Mouse (Mus musculus) bone marrow, adult 2 months (tissue): ENCODE results near the gene Psap.
A peak's percentile ranks its signal among the peaks of the same experiment; 100 is the strongest.

Source experiments
- CTCF ChIP-seq: fragments of 200-500 bp; IDR thresholded peaks from 2 replicates; pipeline ENCODE4 v1.5.1; 2011; ENCODE audit warnings: low read length, control low read depth; ENCODE audit not compliant: control insufficient read depth, insufficient read depth
- POLR2A ChIP-seq: fragments of 200-500 bp; IDR thresholded peaks from 2 replicates; pipeline ENCODE4 v1.6.1; 2011; ENCODE audit warnings: low read depth, mild to moderate bottlenecking, control low read depth, low read length, borderline replicate concordance; ENCODE audit not compliant: control insufficient read depth

DNA sequence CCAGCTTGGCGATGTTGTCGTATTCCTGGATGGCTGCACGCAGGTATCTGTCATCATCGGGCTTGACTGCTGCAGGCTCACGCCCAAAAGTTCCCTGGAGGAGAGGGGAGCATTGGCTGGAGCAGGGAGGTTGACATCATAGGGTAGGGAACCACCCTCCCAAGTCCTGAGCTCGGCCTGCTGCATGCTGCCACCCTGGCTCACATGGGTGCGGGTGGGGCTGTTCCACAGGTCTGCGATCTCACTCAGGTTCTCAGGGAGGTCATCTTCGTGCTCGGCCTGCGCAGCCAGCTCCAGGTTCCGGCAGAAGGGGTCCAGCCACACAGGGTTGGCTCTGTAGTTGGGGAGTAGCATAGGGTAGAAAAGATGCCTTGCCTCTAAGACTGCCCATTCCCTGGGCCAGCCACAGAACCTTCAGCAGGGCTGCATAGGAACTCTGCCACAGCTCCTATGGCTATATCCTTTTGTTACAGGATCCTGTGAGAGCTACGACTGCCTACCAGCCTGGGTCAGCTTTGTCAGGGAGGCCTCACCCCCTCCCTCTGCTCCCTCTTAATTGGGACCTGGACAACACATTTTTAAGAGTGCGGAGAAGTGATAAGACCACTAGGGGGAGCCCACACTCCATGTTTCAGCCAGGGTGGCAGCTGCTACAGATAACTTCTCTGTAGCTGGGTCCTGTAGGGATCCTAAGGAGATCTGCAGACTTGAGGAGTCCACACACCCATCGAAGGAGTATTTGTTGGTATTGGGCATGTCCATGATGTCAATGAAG lies 27.6 kb downstream of the Psap start:
- TF ChIP-seq CTCF: peak; percentile 88
- no peak for TF ChIP-seq POLR2A
